Mouse (Mus musculus) G1E (cell line): Measurements from ENCODE around the gene Prpf18.

Experiments
- CTCF ChIP-seq: IDR thresholded peaks from 2 replicates; pipeline ENCODE4 v1.5.1; 2012; ENCODE audit warnings: low read depth, low read length, inconsistent platforms, mixed read lengths
- GATA1 ChIP-seq: IDR thresholded peaks from 2 replicates; pipeline ENCODE4 v1.6.1; 2012; ENCODE audit warnings: borderline replicate concordance, low read length, inconsistent platforms, mixed read lengths
- GATA2 ChIP-seq: IDR thresholded peaks from 2 replicates; pipeline ENCODE4 v1.6.1; 2012; ENCODE audit warnings: low read depth, low read length, inconsistent platforms, borderline replicate concordance
- POLR2AphosphoS5 ChIP-seq: IDR thresholded peaks from 2 replicates; pipeline ENCODE4 v1.6.1; 2012; ENCODE audit warnings: low read depth, low read length, inconsistent platforms; ENCODE audit not compliant: insufficient replicate concordance
- TAL1 ChIP-seq: conservative IDR thresholded peaks from 2 replicates; pipeline ENCODE4 v1.6.1; 2012; ENCODE audit warnings: low read depth, low read length, inconsistent platforms, mixed read lengths

DNA sequence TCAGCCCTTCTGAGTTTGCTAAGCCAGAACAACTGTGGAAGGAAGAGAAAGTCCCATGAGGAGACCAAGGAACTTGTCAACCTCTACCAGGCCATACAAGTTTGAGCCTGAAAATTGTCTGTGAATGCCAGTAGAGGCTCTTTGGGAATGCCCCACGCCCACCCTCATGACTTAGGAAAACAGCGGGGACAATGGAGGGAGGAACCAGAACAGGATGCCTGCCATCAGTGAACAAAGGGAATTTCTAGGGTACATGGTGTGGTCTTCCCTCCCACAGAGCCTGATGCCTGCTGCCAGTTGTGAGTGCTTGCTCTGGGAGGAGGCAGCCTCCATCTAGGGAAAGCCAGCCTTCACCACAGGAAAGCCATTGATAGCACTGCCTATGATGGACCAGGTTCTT lies 76.8 kb downstream of the Prpf18 start:
- no peak for TF ChIP-seq TAL1
- no peak for TF ChIP-seq POLR2AphosphoS5
- no peak for TF ChIP-seq CTCF
- TF ChIP-seq GATA1: no peak
- TF ChIP-seq GATA2: no peak
